Mouse (Mus musculus): Measurements from ENCODE around the gene Olfr1174-ps. TPM values are rescaled to one million over a fixed set of nuclear protein-coding genes. Genes with fewer than 3 reads are reported as not detected.

Gene Olfr1174-ps
- polyA plus RNA-seq (2014; fragmentation: Nextera tagmentation; extraction: Ambion mirVana) = not detected in 2 replicates

GRCm38 (mm10) chr2:88315035-88315434 lies at the start of gene Olfr1174-ps:
Gene Olfr1174-ps (minus strand): TSS chr2:88315135.
- WGBS = 91% methylated on average over 4 of the region's 4 CpGs

GRCm38 (mm10) chr2:88356304-88356703 lies 41.4 kb upstream of the Olfr1174-ps start:
- Histone ChIP-seq H3K4me3 (ENCODE audit: low read depth, low read length) (no peak overlapping the region), H3K36me3 (ENCODE audit: control insufficient read depth, insufficient read depth, low read length) (no peaks in the 10 kb centered on the region), H3K4me2 (ENCODE audit: low read length) (no peak overlapping the region), H3K9me3 (replicated peaks; ENCODE audit: control insufficient read depth, low read length) (no peaks in the 10 kb centered on the region), H3K27ac (ENCODE audit: low read depth, low read length) (no peak overlapping the region), H3K27me3 (replicated peaks; ENCODE audit: control insufficient read depth, insufficient read depth, low read length) (no peaks in the 10 kb centered on the region), H3K9ac (ENCODE audit: low read length) (no peak overlapping the region), H3K4me1 (ENCODE audit: control insufficient read depth, insufficient read depth, low read length) (no peaks in the 10 kb centered on the region)
- DNase-seq (ENCODE audit: low spot score) (peak; percentile 79), ATAC-seq (peak; percentile 62; the same call in 1 of the 2 replicates)
- WGBS = 6% methylated on average over 2 of the region's 2 CpGs

More at GRCm38 (mm10) chr2:88315035-88315434, at the start of gene Olfr1174-ps:
- Histone ChIP-seq H3K4me3 (ENCODE audit: low read depth, low read length) (no peak within 1 kb of the TSS), H3K27ac (ENCODE audit: low read depth, low read length) (no peak within 1 kb of the TSS), H3K36me3 (ENCODE audit: control insufficient read depth, insufficient read depth, low read length) (no peaks in the 10 kb centered on the region), H3K4me2 (ENCODE audit: low read length) (no peak within 1 kb of the TSS), H3K9ac (ENCODE audit: low read length) (no peak within 1 kb of the TSS), H3K9me3 (replicated peaks; ENCODE audit: control insufficient read depth, low read length) (no peaks in the 10 kb centered on the region), H3K4me1 (ENCODE audit: control insufficient read depth, insufficient read depth, low read length) (no peaks in the 10 kb centered on the region), H3K27me3 (replicated peaks; ENCODE audit: control insufficient read depth, insufficient read depth, low read length) (no peaks in the 10 kb centered on the region)
- DNase-seq (ENCODE audit: low spot score) (no peak), ATAC-seq (no peak)

GRCm38 (mm10) chr2:88346392-88346791 lies 31.5 kb upstream of the Olfr1174-ps start, which contains the start of gene Olfr1177-ps:
Gene Olfr1177-ps (minus strand): TSS chr2:88346492.
- DNase-seq (ENCODE audit: low spot score) = no peak
- H3K27ac ChIP-seq (ENCODE audit: low read depth, low read length) = no peak within 1 kb of the TSS
- H3K9me3 ChIP-seq (replicated peaks; ENCODE audit: control insufficient read depth, low read length) = no peaks in the 10 kb centered on the region
- H3K4me3 ChIP-seq (ENCODE audit: low read depth, low read length) = no peak within 1 kb of the TSS
- H3K4me1 ChIP-seq (ENCODE audit: control insufficient read depth, insufficient read depth, low read length) = no peaks in the 10 kb centered on the region
- H3K9ac ChIP-seq (ENCODE audit: low read length) = no peak within 1 kb of the TSS
- no peak within 1 kb of the TSS for H3K4me2 ChIP-seq (ENCODE audit: low read length)
- no peak for ATAC-seq
- no peaks in the 10 kb centered on the region for H3K27me3 ChIP-seq (replicated peaks; ENCODE audit: control insufficient read depth, insufficient read depth, low read length)
- no peaks in the 10 kb centered on the region for H3K36me3 ChIP-seq (ENCODE audit: control insufficient read depth, insufficient read depth, low read length)
- WGBS = 91% methylated on average over 1 of the region's 1 CpGs

- no peaks in the 10 kb centered on the region for H3K4me1 ChIP-seq (ENCODE audit: control insufficient read depth, insufficient read depth, low read length)
- H3K27ac ChIP-seq (ENCODE audit: low read depth, low read length) = no peak within 1 kb of the TSS
- ATAC-seq (no peak), DNase-seq (ENCODE audit: low spot score) (no peak)
- WGBS = 80% methylated on average over 1 of the region's 1 CpGs
- no peak within 1 kb of the TSS for H3K4me2 ChIP-seq (ENCODE audit: low read length)
- H3K9ac ChIP-seq (ENCODE audit: low read length) = no peak within 1 kb of the TSS
- H3K36me3 ChIP-seq (ENCODE audit: control insufficient read depth, insufficient read depth, low read length) = no peaks in the 10 kb centered on the region
- no peaks in the 10 kb centered on the region for H3K27me3 ChIP-seq (replicated peaks; ENCODE audit: control insufficient read depth, insufficient read depth, low read length)
- H3K4me3 ChIP-seq (ENCODE audit: low read depth, low read length) = no peak within 1 kb of the TSS
- no peaks in the 10 kb centered on the region for H3K9me3 ChIP-seq (replicated peaks; ENCODE audit: control insufficient read depth, low read length)
Observed at GRCm38 (mm10) chr2:88336421-88336820, 21.5 kb upstream of the Olfr1174-ps start, which contains the start of gene Olfr1176. Gene Olfr1176 (plus strand): TSS chr2:88336721.

GRCm38 (mm10) chr2:88327115-88327514 lies 12.2 kb upstream of the Olfr1174-ps start, which contains the start of gene Olfr1175-ps:
Gene Olfr1175-ps (minus strand): TSS chr2:88327215.
- no peak within 1 kb of the TSS for H3K4me2 ChIP-seq (ENCODE audit: low read length)
- no peaks in the 10 kb centered on the region for H3K36me3 ChIP-seq (ENCODE audit: control insufficient read depth, insufficient read depth, low read length)
- no peak within 1 kb of the TSS for H3K27ac ChIP-seq (ENCODE audit: low read depth, low read length)
- no peak within 1 kb of the TSS for H3K9ac ChIP-seq (ENCODE audit: low read length)
- no peaks in the 10 kb centered on the region for H3K9me3 ChIP-seq (replicated peaks; ENCODE audit: control insufficient read depth, low read length)
- ATAC-seq = no peak
- H3K4me3 ChIP-seq (ENCODE audit: low read depth, low read length) = no peak within 1 kb of the TSS
- DNase-seq (ENCODE audit: low spot score) = no peak
- H3K4me1 ChIP-seq (ENCODE audit: control insufficient read depth, insufficient read depth, low read length) = no peaks in the 10 kb centered on the region
- no peaks in the 10 kb centered on the region for H3K27me3 ChIP-seq (replicated peaks; ENCODE audit: control insufficient read depth, insufficient read depth, low read length)
- 85% methylated on average over 2 of the region's 2 CpGs for WGBS

- H3K4me3 ChIP-seq (ENCODE audit: low read depth, low read length) = no peak within 1 kb of the TSS
- no peak within 1 kb of the TSS for H3K4me2 ChIP-seq (ENCODE audit: low read length)
- no peaks in the 10 kb centered on the region for H3K9me3 ChIP-seq (replicated peaks; ENCODE audit: control insufficient read depth, low read length)
- ATAC-seq (no peak), DNase-seq (ENCODE audit: low spot score) (no peak)
- no peaks in the 10 kb centered on the region for H3K4me1 ChIP-seq (ENCODE audit: control insufficient read depth, insufficient read depth, low read length)
- no peak within 1 kb of the TSS for H3K9ac ChIP-seq (ENCODE audit: low read length)
- no peaks in the 10 kb centered on the region for H3K36me3 ChIP-seq (ENCODE audit: control insufficient read depth, insufficient read depth, low read length)
- no peaks in the 10 kb centered on the region for H3K27me3 ChIP-seq (replicated peaks; ENCODE audit: control insufficient read depth, insufficient read depth, low read length)
- H3K27ac ChIP-seq (ENCODE audit: low read depth, low read length) = no peak within 1 kb of the TSS
Observed at GRCm38 (mm10) chr2:88279775-88280174, 35.2 kb downstream of the Olfr1174-ps start, which contains the start of gene Olfr1173. Gene Olfr1173 (minus strand): TSS chr2:88279875.

Other genes starting within 250 kb of the Olfr1174-ps start
- not detected in 2 replicates for gene Olfr1163, start 243.3 kb downstream of the Olfr1174-ps start, polyA plus RNA-seq (2014; fragmentation: Nextera tagmentation; extraction: Ambion mirVana)
- not detected in 2 replicates for gene Olfr1164, start 221.2 kb downstream of the Olfr1174-ps start, polyA plus RNA-seq (2014; fragmentation: Nextera tagmentation; extraction: Ambion mirVana)
- gene Olfr1166, start 186.9 kb downstream of the Olfr1174-ps start, polyA plus RNA-seq (2014; fragmentation: Nextera tagmentation; extraction: Ambion mirVana) = not detected in 2 replicates
- not detected in 2 replicates for gene Olfr1167, start 159.9 kb downstream of the Olfr1174-ps start, polyA plus RNA-seq (2014; fragmentation: Nextera tagmentation; extraction: Ambion mirVana)
- not detected in 2 replicates for gene Olfr1168, start 133.3 kb downstream of the Olfr1174-ps start, polyA plus RNA-seq (2014; fragmentation: Nextera tagmentation; extraction: Ambion mirVana)
- gene Olfr1170, start 86.8 kb downstream of the Olfr1174-ps start, polyA plus RNA-seq (2014; fragmentation: Nextera tagmentation; extraction: Ambion mirVana) = not detected in 2 replicates
- gene Olfr1173, start 35.3 kb downstream of the Olfr1174-ps start, polyA plus RNA-seq (2014; fragmentation: Nextera tagmentation; extraction: Ambion mirVana) = not detected in 2 replicates
- not detected in 2 replicates for gene Olfr1175-ps, start 12.1 kb upstream of the Olfr1174-ps start, polyA plus RNA-seq (2014; fragmentation: Nextera tagmentation; extraction: Ambion mirVana)
- gene Olfr1176, start 21.6 kb upstream of the Olfr1174-ps start, polyA plus RNA-seq (2014; fragmentation: Nextera tagmentation; extraction: Ambion mirVana) = not detected in 2 replicates
- gene Olfr1177-ps, start 31.4 kb upstream of the Olfr1174-ps start, polyA plus RNA-seq (2014; fragmentation: Nextera tagmentation; extraction: Ambion mirVana) = not detected in 2 replicates
- not detected in 2 replicates for gene Olfr1178, start 71.9 kb upstream of the Olfr1174-ps start, polyA plus RNA-seq (2014; fragmentation: Nextera tagmentation; extraction: Ambion mirVana)
- not detected in 2 replicates for gene Olfr1179, start 91.3 kb upstream of the Olfr1174-ps start, polyA plus RNA-seq (2014; fragmentation: Nextera tagmentation; extraction: Ambion mirVana)
- not detected in 2 replicates for gene Olfr1180, start 104.0 kb upstream of the Olfr1174-ps start, polyA plus RNA-seq (2014; fragmentation: Nextera tagmentation; extraction: Ambion mirVana)
- not detected in 2 replicates for gene Olfr1181, start 111.0 kb upstream of the Olfr1174-ps start, polyA plus RNA-seq (2014; fragmentation: Nextera tagmentation; extraction: Ambion mirVana)
- not detected in 2 replicates for gene Gm13757, start 134.0 kb upstream of the Olfr1174-ps start, polyA plus RNA-seq (2014; fragmentation: Nextera tagmentation; extraction: Ambion mirVana)
- gene Olfr1183, start 139.7 kb upstream of the Olfr1174-ps start, polyA plus RNA-seq (2014; fragmentation: Nextera tagmentation; extraction: Ambion mirVana) = not detected in 2 replicates
- gene Olfr1184, start 168.5 kb upstream of the Olfr1174-ps start, polyA plus RNA-seq (2014; fragmentation: Nextera tagmentation; extraction: Ambion mirVana) = not detected in 2 replicates
- gene Olfr1185-ps1, start 178.2 kb upstream of the Olfr1174-ps start, polyA plus RNA-seq (2014; fragmentation: Nextera tagmentation; extraction: Ambion mirVana) = not detected in 2 replicates
- not detected in 2 replicates for gene Olfr1186, start 203.4 kb upstream of the Olfr1174-ps start, polyA plus RNA-seq (2014; fragmentation: Nextera tagmentation; extraction: Ambion mirVana)
- not detected in 2 replicates for gene Olfr1188, start 241.8 kb upstream of the Olfr1174-ps start, polyA plus RNA-seq (2014; fragmentation: Nextera tagmentation; extraction: Ambion mirVana)